Mouse (Mus musculus) C2C12 (cell line): ENCODE data around the gene Dnm2. TPM values are rescaled to one million over a fixed set of nuclear protein-coding genes. Genes with fewer than 3 reads are reported as not detected.

ENCODE experiments used
- H3K27me3 ChIP-seq: one replicate; pipeline ENCODE4 v1.6.1; 2011; ENCODE audit not compliant: control insufficient read depth, insufficient read depth, insufficient read length
- H3K36me3 ChIP-seq: one replicate; pipeline ENCODE4 v1.6.1; 2011; ENCODE audit not compliant: control insufficient read depth, insufficient read depth
- H3K4me3 ChIP-seq: one replicate; pipeline ENCODE4 v1.5.1; 2011; ENCODE audit warnings: mild to moderate bottlenecking, control low read depth; ENCODE audit not compliant: poor library complexity, insufficient read depth, severe bottlenecking
- H3K79me2 ChIP-seq: one replicate; pipeline ENCODE4 v1.6.1; 2011; ENCODE audit not compliant: control insufficient read depth, insufficient read depth
- H3K79me3 ChIP-seq: one replicate; pipeline ENCODE4 v1.6.1; 2011; ENCODE audit warnings: low read depth, control low read depth
- H3ac ChIP-seq: one replicate; pipeline ENCODE3; 2011; ENCODE audit warnings: low read depth; ENCODE audit not compliant: control insufficient read depth, insufficient read length
- CEBPB ChIP-seq: IDR thresholded peaks from one replicate; pipeline ENCODE4 v1.6.1; 2011; ENCODE audit warnings: low read depth, mild to moderate bottlenecking, control low read depth, moderate library complexity
- CTCF ChIP-seq: IDR thresholded peaks from one replicate; pipeline ENCODE4 v1.5.1; 2011; ENCODE audit not compliant: control insufficient read depth, insufficient read depth, insufficient read length
- FOSL1 ChIP-seq: IDR thresholded peaks from one replicate; pipeline ENCODE4 v1.8.0; 2011; ENCODE audit warnings: mild to moderate bottlenecking, low read length; ENCODE audit not compliant: poor library complexity, insufficient read depth, severe bottlenecking
- MAX ChIP-seq: IDR thresholded peaks from one replicate; pipeline ENCODE4 v1.6.1; 2011; ENCODE audit warnings: mild to moderate bottlenecking, control low read depth
- MYOD1 ChIP-seq: IDR thresholded peaks from one replicate; pipeline ENCODE4 v1.6.1; 2011; ENCODE audit warnings: low read depth; ENCODE audit not compliant: control insufficient read depth, insufficient read length
- MYOG ChIP-seq: IDR thresholded peaks from one replicate; pipeline ENCODE4 v1.6.1; 2011; ENCODE audit not compliant: control insufficient read depth, insufficient read length; ENCODE audit errors: extremely low read depth
- USF1 ChIP-seq: IDR thresholded peaks from one replicate; pipeline ENCODE4 v1.6.1; 2011; ENCODE audit warnings: low read depth, mild to moderate bottlenecking, control low read depth, moderate library complexity
- polyA plus RNA-seq: library from polyadenylated mRNA; unstranded; fragments of >200 nt; fragmentation: generic; extraction: Trizol; gene quantifications from one replicate; pipeline ENCODE4 v1.2.1, GENCODE M21; 2012; ENCODE audit warnings: missing spikeins

The Dnm2 gene
- polyA plus RNA-seq, 1 experiment, result 64.4 TPM

- no peaks in the 10 kb centered on the region for H3K79me3 ChIP-seq
- H3ac ChIP-seq, result no peak within 1 kb of the TSS
- TF ChIP-seq MYOG (no peak), USF1 (no peak), MYOD1 (no peak), CTCF (no peak), MAX (no peak), CEBPB (no peak), FOSL1 (no peak)
- no peaks in the 10 kb centered on the region for H3K79me2 ChIP-seq
- H3K27me3 ChIP-seq, result peaks cover 3% of the 10 kb centered on the region
- no peak within 1 kb of the TSS for H3K4me3 ChIP-seq
- no peaks in the 10 kb centered on the region for H3K36me3 ChIP-seq
These were observed 101.4 kb downstream of the Dnm2 start, which contains the start of gene AB124611 for GRCm38 (mm10) chr9:21525937-21526633. Gene AB124611 (plus strand): TSS chr9:21526176.

GRCm38 (mm10) chr9:21526634-21526944 is 101.9 kb downstream of the Dnm2 start:
- H3K36me3 ChIP-seq, result no peaks in the 10 kb centered on the region
- no peak overlapping the region for H3K4me3 ChIP-seq
- no peak overlapping the region for H3ac ChIP-seq
- no peaks in the 10 kb centered on the region for H3K79me2 ChIP-seq
- H3K79me3 ChIP-seq, result no peaks in the 10 kb centered on the region
- no peak for TF ChIP-seq MYOD1
- no peak for TF ChIP-seq MAX
- no peak for TF ChIP-seq CTCF
- TF ChIP-seq CEBPB, result no peak
- no peak for TF ChIP-seq MYOG
- no peak for TF ChIP-seq FOSL1
- TF ChIP-seq USF1, result no peak
- peaks cover 3% of the 10 kb centered on the region for H3K27me3 ChIP-seq

DNA sequence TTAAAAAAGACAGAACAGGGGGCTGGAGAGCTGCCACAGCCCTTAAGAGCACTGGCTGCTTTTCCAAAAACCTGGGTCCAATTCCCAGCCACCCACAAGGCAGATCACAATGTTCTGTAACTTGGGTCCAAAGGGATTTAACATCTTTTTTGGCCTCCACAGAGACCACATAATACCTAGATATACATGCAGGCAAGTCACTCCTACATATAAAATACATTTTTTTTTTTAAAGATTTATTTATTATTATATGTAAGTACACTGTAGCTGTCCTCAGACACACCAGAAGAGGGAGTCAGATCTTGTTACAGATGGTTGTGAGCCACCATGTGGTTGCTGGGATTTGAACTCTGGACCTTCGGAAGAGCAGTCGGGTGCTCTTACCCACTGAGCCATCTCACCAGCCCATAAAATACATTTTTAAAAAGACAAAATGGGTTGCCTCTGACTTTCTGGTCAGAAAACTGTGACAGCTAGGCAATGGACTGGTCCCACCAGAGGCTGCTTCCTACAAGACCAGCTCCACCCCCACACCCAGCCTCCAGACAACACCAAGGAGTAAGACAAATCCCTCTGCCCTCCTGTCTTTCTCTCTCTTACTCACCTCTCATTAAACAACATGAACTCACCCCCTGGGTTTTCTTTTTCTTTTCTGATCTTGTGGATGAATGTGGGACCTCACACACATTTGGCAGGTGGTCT is 102.5 kb downstream of the Dnm2 start:
- Histone ChIP-seq H3K79me2 (no peaks in the 10 kb centered on the region), H3K27me3 (peaks cover 2% of the 10 kb centered on the region), H3ac (no peak overlapping the region), H3K79me3 (no peaks in the 10 kb centered on the region), H3K4me3 (no peak overlapping the region), H3K36me3 (no peaks in the 10 kb centered on the region)
- no peak for TF ChIP-seq FOSL1
- TF ChIP-seq CTCF, result no peak

DNA sequence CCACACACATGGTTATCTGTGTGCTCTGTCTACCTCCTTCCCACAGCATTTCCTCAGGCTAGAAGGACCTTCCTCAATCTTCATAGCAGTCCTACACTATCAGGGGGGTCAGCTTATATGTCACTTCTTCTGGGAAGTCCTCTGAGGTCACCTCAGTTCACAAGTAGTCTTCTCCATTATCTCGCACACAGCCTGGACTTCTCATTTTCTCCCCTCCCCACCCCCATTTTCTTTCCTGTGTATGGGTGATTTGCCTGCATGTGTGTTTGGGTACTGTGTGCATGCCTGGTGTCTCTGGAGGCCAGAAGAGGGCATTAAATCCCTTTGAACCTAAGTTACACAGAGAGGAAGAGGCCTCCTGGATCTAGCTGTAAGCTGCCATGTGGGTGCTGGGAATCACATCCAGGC is 103.2 kb downstream of the Dnm2 start:
- no peaks in the 10 kb centered on the region for H3K27me3 ChIP-seq
- no peaks in the 10 kb centered on the region for H3K79me2 ChIP-seq
- H3K79me3 ChIP-seq, result no peaks in the 10 kb centered on the region
- TF ChIP-seq FOSL1 (no peak), MYOG (no peak), USF1 (no peak), MYOD1 (no peak), MAX (no peak)
- H3ac ChIP-seq, result no peak overlapping the region
- H3K36me3 ChIP-seq, result no peaks in the 10 kb centered on the region
- H3K4me3 ChIP-seq, result no peak overlapping the region

- no peaks in the 10 kb centered on the region for H3K27me3 ChIP-seq
- no peaks in the 10 kb centered on the region for H3K79me3 ChIP-seq
- H3K79me2 ChIP-seq, result no peaks in the 10 kb centered on the region
- H3K4me3 ChIP-seq, result no peak overlapping the region
- no peaks in the 10 kb centered on the region for H3K36me3 ChIP-seq
- H3ac ChIP-seq, result no peak overlapping the region
- TF ChIP-seq MAX, result no peak
- TF ChIP-seq FOSL1, result no peak
- TF ChIP-seq CEBPB, result no peak
- TF ChIP-seq CTCF, result no peak
- no peak for TF ChIP-seq USF1
- no peak for TF ChIP-seq MYOD1
- TF ChIP-seq MYOG, result no peak
These were observed 111.8 kb downstream of the Dnm2 start for GRCm38 (mm10) chr9:21536501-21536900.

GRCm38 (mm10) chr9:21537009-21537408 is 112.3 kb downstream of the Dnm2 start:
- Histone ChIP-seq H3ac (no peak overlapping the region), H3K27me3 (no peaks in the 10 kb centered on the region), H3K36me3 (no peaks in the 10 kb centered on the region), H3K79me3 (no peaks in the 10 kb centered on the region), H3K4me3 (no peak overlapping the region), H3K79me2 (no peaks in the 10 kb centered on the region)
- TF ChIP-seq MYOG (no peak), CEBPB (no peak), MAX (no peak), FOSL1 (no peak), USF1 (no peak), MYOD1 (no peak), CTCF (no peak)
